Mouse (Mus musculus) CH12.LX (cell line): ENCODE data around the gene Npcd. TPM values are rescaled to one million over a fixed set of nuclear protein-coding genes. Genes with fewer than 3 reads are reported as not detected.

ENCODE experiments used
- DNase-seq: peaks from one replicate; pipeline ENCODE4 v3.0.0-alpha.2; 2013; ENCODE audit errors: extremely low read depth
- H3K27ac ChIP-seq: 2 replicates; pipeline ENCODE4 v1.5.1; 2012; ENCODE audit warnings: low read depth, mild to moderate bottlenecking, control low read depth, moderate library complexity; ENCODE audit not compliant: insufficient read depth
- H3K27me3 ChIP-seq: replicated peaks from 2 replicates; pipeline ENCODE3; 2012; ENCODE audit warnings: inconsistent platforms
- H3K36me3 ChIP-seq, 2 experiments: replicated peaks in 1 of 2; 2 replicates each; pipeline versions ENCODE3 to v1.6.1; 2012; ENCODE audit warnings: inconsistent platforms in 1 of 2, low read length in 1 of 2, mild to moderate bottlenecking in 1 of 2, mixed read lengths in 1 of 2, moderate library complexity in 1 of 2; ENCODE audit not compliant: control insufficient read depth in 1 of 2, insufficient read depth in 1 of 2
- H3K4me1 ChIP-seq, 2 experiments: 2 replicates each; pipeline ENCODE4 v1.6.1; 2012; ENCODE audit warnings: inconsistent platforms in 1 of 2, moderate library complexity in 1 of 2; ENCODE audit not compliant: insufficient read depth in 2 of 2, control insufficient read depth in 1 of 2
- H3K4me2 ChIP-seq: 2 replicates; pipeline ENCODE4 v1.6.1; 2012; ENCODE audit warnings: low read depth, mild to moderate bottlenecking, control low read depth; ENCODE audit not compliant: poor library complexity, insufficient read depth, severe bottlenecking
- H3K4me3 ChIP-seq, 3 experiments: fragments of 150-350 bp in 1 of 3; sonication (generic) in 1 of 3; replicated peaks in 1 of 3; 2 replicates each; pipeline versions ENCODE3 to v1.5.1; 2011 to 2012; ENCODE audit warnings: low read depth in 2 of 3, low read length in 2 of 3, mild to moderate bottlenecking in 2 of 3, moderate library complexity in 2 of 3, control low read depth in 1 of 3, improper control_type of control experiment in 1 of 3, inconsistent platforms in 1 of 3, mixed read lengths in 1 of 3; ENCODE audit not compliant: poor library complexity in 1 of 3
- H3K79me2 ChIP-seq: replicated peaks from 2 replicates; pipeline ENCODE4 v1.6.1; 2012; ENCODE audit warnings: mild to moderate bottlenecking, moderate library complexity; ENCODE audit not compliant: control insufficient read depth, poor library complexity, insufficient read depth, severe bottlenecking; ENCODE audit errors: extremely low read depth
- H3K9ac ChIP-seq: 2 replicates; pipeline ENCODE4 v1.6.1; 2012; ENCODE audit warnings: low read depth, mild to moderate bottlenecking, control low read depth, moderate library complexity; ENCODE audit not compliant: insufficient read depth
- H3K9me3 ChIP-seq: replicated peaks from 2 replicates; pipeline ENCODE3; 2012; ENCODE audit warnings: low read length, inconsistent platforms, mixed read lengths
- CHD1 ChIP-seq: IDR thresholded peaks from 2 replicates; pipeline ENCODE4 v1.6.1; 2012; ENCODE audit warnings: low read depth, low read length, improper control_type of control experiment, inconsistent platforms
- CTCF ChIP-seq, 2 experiments: IDR thresholded peaks in 1 of 2; conservative IDR thresholded peaks in 1 of 2; 2 replicates each; pipeline ENCODE4 v1.5.1; 2011 to 2012; ENCODE audit warnings: low read depth in 2 of 2, low read length in 2 of 2, improper control_type of control experiment in 1 of 2, inconsistent platforms in 1 of 2, mild to moderate bottlenecking in 1 of 2, moderate library complexity in 1 of 2
- GABPA ChIP-seq: IDR thresholded peaks from 2 replicates; pipeline ENCODE4 v1.6.1; 2012; ENCODE audit warnings: low read depth, low read length, improper control_type of control experiment, inconsistent platforms; ENCODE audit not compliant: insufficient replicate concordance
- IRF4 ChIP-seq: IDR thresholded peaks from 2 replicates; pipeline ENCODE4 v1.6.1; 2014; ENCODE audit warnings: low read depth, mild to moderate bottlenecking, inconsistent platforms, low read length, improper control_type of control experiment
- MYC ChIP-seq: IDR thresholded peaks from 2 replicates; pipeline ENCODE4 v1.6.1; 2011; ENCODE audit warnings: low read depth, mild to moderate bottlenecking, improper control_type of control experiment, low read length
- NELFE ChIP-seq: IDR thresholded peaks from 2 replicates; pipeline ENCODE4 v1.6.1; 2011; ENCODE audit warnings: low read depth, low read length, improper control_type of control experiment
- POLR2AphosphoS2 ChIP-seq: IDR thresholded peaks from 2 replicates; pipeline ENCODE4 v1.6.1; 2011; ENCODE audit warnings: low read depth, low read length, improper control_type of control experiment
- RAD21 ChIP-seq: IDR thresholded peaks from 2 replicates; pipeline ENCODE4 v1.6.1; 2011; ENCODE audit warnings: low read depth, mild to moderate bottlenecking, low read length, improper control_type of control experiment, moderate library complexity
- SMC3 ChIP-seq: IDR thresholded peaks from 2 replicates; pipeline ENCODE4 v1.6.1; 2011; ENCODE audit warnings: low read depth, low read length, improper control_type of control experiment
- dilution Hi-C: fragments of 300-500 bp; cut with MboI; formaldehyde crosslinking; loops from 2 replicates; pipeline ENCODE4 v1.14.3; 2020; ENCODE audit warnings: low sequenced_read_pairs; ENCODE audit not compliant: extremely low pct_unique_long_range_greater_than_20kb, extremely low pct_ligation_motif_present
- in situ Hi-C: fragments of 300-500 bp; cut with MboI; formaldehyde crosslinking; loops from 3 replicates; pipeline ENCODE4 v1.14.3; 2019; ENCODE audit warnings: low sequenced_read_pairs, low pct_ligation_motif_present, low pct_unique_long_range_greater_than_20kb, mixed read lengths
- polyA plus RNA-seq: library from polyadenylated mRNA; unstranded; fragments of >175 nt; gene quantifications from 2 replicates; pipeline ENCODE4 v1.2.1, GENCODE M21; 2012; ENCODE audit warnings: low read depth; ENCODE audit not compliant: insufficient read length
- total RNA-seq, 2 experiments: library from RNA; depleted of rRNA; stranded (reverse); fragments of 300-350 nt in 1 of 2; fragments of >200 nt in 1 of 2; gene quantifications; 2 replicates each; pipeline ENCODE4 v1.2.3; 2012 to 2014

Npcd gene
- total and polyA plus RNA-seq, 3 experiments, result 0.59 TPM; not detected in 2

DNA sequence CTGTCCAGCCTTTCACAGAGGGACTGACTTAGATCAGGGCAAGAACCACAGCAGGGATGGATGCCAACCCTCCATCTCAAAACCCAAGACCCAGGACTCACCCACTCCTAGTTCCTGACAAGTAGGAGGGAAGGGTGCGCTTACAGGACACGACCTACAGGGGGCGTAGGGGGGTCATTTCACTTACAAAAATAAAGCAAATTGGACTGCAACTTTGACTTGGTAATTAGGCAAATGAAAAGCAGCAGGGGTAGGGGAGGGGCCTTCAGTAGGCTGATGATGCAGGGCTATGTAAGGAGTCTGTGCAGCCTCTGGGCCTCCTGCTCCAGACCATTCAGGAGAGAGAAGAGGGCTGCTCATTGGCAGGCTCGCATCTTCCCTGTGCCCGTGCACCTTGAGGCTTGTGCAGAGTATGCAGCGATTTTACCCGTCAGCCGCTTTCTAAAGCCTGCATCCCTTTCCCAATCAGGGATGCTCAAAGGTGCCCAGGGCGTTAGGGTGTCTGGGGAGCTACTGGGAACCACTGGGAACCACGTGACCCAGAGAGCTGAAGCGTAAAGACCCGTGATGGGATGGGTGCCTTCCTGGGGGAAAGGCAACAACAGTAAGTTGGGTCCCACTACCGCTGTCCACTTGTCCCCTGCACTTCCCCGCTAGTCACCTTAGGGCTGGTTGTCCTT, 8.8 kb downstream of the Npcd start:
- Histone ChIP-seq H3K36me3 (peaks cover 44 to 80% of the 10 kb centered on the region in 2 experiments), H3K79me2 (no peaks in the 10 kb centered on the region), H3K4me2 (no peak overlapping the region), H3K9me3 (no peaks in the 10 kb centered on the region), H3K4me1 (peaks cover 0 to 31% of the 10 kb centered on the region in 2 experiments; a peak in 3 of 4 replicates), H3K27me3 (no peaks in the 10 kb centered on the region), H3K4me3 (no peak overlapping the region), H3K9ac (no peak overlapping the region), H3K27ac (no peak overlapping the region)
- TF ChIP-seq IRF4 (no peak), RAD21 (peak; percentile 7), CTCF (conservative IDR thresholded peaks at IDR 0.05 in 1 of 2, IDR thresholded peaks at IDR 0.05 in 1 of 2; ENCODE audit: low read depth in 2 of 2, low read length in 2 of 2) (peak; percentile 58 to 59), SMC3 (peak; percentile 35)
- in situ Hi-C loops (loop anchor here (5.0 kb wide), 1 partner anchor 53 kb away; no protein-coding TSS in a partner anchor), dilution Hi-C loops (no loop called here)
- peak; percentile 58 for DNase-seq

DNA sequence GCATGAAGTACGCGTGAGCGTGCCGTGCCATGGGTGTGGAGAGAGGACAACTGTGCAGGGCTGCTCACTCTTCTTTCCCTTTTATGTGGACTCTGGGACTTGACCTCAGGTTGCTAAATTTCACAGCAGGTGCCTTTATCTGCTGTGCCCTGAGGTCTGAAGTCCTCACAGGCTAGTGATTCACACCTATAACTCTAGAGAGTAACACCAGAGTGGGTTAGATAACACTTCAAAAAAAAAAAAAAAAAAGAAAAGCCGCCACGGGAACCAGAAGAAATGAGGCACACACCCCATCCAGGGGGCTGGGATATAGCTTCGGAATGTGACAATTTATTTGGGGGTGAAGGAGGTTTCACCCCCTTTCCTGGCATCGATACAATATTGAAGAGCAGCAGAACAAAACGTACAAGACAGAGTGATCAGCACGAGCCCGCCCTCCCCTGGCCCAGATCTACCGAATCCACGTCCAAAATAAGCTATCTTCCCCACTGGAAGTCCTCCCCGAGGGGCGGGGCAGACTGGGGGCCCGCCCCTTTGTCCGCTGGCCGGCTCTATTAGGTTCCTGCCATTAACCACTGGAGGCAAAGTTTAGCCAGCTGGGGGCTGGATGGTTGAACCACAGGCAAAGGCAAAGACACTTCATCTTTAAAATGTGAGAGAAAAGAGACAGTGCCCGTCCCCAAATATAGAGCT, 10.3 kb downstream of the Npcd start:
- Histone ChIP-seq H3K4me3 (no peak overlapping the region), H3K4me1 (peaks cover 0 to 33% of the 10 kb centered on the region in 2 experiments; a peak in 3 of 4 replicates), H3K79me2 (no peaks in the 10 kb centered on the region), H3K36me3 (peaks cover 41 to 64% of the 10 kb centered on the region in 2 experiments), H3K27me3 (no peaks in the 10 kb centered on the region), H3K9me3 (peaks cover 3% of the 10 kb centered on the region), H3K9ac (no peak overlapping the region), H3K27ac (no peak overlapping the region), H3K4me2 (no peak overlapping the region)
- in situ Hi-C loops (no loop called here), dilution Hi-C loops (no loop called here)
- no peak for TF ChIP-seq CTCF (conservative IDR thresholded peaks at IDR 0.05 in 1 of 2, IDR thresholded peaks at IDR 0.05 in 1 of 2; ENCODE audit: low read depth in 2 of 2, low read length in 2 of 2)
- TF ChIP-seq GABPA, result no peak
- TF ChIP-seq RAD21, result no peak
- TF ChIP-seq CHD1, result no peak
- TF ChIP-seq NELFE, result no peak
- TF ChIP-seq POLR2AphosphoS2, result no peak
- TF ChIP-seq MYC, result no peak
- no peak for DNase-seq
